Mouse (Mus musculus) cerebellum, postnatal 10 days (tissue): ENCODE results near the gene Hoxa5.

Experiments
- DNase-seq, 2 experiments: peaks; one replicate each; pipeline ENCODE4 v3.0.0; 2021; ENCODE audit warnings: mixed read lengths in 2 of 2

Gene Hoxa5

DNA sequence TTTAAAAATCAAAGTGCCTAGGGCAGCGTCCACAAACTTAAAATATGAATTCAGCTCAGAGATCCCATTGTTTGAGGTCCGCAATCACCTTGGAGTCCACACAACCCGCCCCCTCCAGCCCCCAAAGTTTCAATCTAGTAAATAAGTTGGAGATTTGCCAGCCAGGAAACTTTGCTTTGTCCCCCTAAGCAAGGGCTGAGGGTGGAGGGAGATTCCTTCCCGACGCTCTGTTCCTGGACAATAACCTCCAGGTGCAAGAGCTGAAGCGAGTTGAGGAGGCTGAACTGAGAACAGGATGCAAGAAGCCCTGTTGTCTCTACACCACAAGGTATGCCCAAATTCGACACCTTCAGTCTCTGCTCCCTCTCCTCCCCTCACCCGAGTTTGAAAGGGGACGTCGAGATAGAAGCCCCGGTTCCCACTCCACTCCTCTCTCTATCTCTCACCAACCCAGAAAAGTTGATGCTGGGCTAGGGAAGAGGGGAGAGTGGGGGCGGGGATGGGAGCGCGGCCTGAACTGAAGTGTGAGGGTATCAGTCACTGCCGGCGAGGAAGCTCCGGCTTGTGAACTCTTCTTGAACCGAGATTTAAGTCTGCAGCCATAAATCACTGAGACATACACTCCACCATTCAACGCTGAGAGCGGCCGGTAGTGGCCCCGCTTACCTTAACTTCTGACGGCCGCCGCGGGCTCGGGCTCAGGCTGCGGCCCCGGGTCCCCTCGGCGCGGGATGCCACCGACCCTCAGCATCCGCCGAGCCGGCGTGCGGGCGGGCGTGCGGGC lies 29.2 kb downstream of the Hoxa5 start:
- peak in 1 of 2 experiments; percentile 34 for DNase-seq

DNA sequence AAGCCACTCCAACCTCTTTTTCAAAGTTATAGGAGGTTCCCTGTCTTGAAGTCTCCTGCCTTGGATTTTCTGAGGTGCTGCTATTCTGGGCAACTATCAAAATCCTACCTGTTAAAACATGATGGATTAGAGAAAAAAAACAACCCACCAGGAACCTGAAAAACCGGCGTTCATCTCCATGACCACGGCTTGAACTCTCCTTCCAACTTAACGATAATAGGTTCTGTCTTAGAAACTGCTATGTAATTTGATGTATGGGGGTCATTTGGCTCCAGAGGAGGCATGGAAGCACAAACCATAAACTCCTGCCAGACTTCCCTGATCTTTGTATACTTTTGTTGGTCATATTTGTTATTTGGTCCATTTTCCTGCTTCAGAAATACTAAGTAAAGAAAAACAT lies 30.7 kb downstream of the Hoxa5 start:
- no peak for DNase-seq

DNA sequence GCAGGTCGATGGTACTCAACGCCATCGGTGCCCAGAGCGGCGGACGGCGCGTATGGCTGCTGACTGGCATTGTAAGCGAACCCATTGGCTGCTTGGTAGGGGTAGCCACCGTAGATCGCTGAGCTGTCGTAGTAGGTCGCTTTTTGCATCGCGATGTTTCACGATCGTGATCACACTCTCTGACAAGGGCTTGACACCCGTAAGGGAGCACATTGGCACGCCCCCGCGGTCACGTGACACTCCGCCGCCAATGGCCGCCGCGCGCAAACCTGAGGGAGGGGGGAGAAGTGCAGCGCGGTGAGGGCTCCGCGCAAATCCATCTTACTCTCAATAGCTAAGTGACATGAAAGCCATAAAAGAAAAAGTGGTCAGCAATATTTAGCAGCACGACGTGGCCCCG lies 31.9 kb downstream of the Hoxa5 start:
- peak; percentile 60 to 76 for DNase-seq

DNA sequence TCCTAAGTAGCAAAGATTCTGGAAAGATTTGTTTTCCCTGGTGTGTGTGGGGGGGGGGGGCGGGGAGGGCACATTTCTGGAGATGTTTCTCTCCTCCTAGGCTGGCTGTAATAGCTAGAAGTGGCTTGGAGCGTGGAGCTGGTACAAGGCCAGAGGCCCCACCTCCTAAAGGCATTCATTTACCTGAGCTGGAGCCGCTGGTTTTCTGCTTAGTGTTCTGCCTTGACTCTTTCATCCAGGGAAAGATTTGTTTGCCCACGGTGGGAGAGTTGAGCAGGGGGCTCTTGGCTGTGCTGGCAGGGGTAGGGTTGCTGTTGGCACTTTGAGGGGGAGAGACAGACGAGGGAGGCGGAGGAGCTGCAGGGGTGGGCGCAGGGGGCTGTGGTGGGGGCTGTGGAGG lies 32.4 kb downstream of the Hoxa5 start:
- DNase-seq, result no peak

DNA sequence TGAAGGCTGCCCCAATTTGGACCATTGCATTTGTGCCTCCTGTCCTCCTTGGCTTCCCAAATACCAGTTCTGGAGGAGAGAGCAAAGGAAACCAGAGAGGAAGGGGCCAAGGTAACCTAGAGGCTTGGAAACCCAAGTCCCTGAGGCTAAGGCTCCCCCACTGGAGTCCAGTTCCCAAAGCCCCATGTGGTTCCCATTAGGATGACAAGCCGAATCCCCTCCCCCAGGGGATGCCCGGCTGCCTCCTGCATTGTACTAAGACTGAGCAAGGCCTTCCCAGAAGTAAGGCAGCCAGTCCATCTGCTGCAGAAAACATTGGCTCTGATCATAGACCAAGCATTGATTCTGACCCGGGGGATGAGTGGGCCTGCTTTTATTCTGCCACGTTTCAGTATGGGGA lies 33.1 kb downstream of the Hoxa5 start:
- DNase-seq, result no peak

DNA sequence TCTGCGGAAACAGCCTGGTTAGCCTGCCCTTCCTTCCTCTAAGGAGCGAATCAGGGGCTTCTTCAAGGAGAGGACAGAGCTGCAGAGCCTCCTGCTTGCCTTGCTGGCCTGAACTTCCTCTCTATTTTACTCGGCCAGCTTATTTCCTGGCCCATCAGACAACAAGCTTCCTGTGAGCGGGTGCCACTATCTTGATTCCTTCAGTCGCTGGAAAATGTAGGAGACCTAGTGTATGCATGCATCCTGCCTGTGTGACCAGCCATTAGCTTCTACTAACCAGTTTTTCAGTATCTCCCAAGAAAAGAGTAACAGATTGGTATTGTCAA lies 33.5 kb downstream of the Hoxa5 start:
- no peak for DNase-seq

DNA sequence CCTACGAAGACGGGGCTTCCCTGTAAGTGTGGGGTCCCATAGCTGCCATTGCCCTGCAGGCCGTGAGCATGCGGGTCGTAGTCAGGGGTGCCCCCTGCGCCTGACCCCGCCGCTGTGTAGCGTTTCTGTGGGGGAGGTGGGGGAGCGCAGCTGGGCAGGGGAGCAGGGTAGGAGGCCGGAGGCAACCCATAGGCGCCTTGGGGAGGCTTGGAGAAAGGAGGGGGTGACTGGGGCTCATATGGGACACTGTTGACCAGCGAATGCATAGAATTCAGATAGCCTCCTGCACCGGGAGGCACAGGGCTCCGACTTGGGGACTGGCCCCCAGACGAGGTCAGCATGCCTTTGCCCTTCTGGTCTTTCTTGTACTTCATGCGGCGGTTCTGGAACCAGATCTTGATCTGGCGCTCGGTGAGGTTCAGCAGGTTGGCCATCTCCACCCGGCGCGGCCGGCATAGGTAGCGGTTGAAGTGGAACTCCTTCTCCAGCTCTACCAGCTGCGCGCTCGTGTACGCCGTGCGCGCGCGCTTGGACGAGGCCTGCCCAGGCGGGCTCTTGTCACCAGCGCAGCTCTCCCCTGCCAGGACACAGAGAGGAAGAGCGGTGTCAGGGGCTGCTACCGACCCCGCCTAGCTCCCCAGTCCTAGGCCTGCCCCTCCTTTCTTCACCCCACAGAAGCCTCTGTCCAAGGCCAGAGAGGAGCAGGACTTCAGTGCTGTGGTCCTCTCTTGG lies 34.1 kb downstream of the Hoxa5 start:
- DNase-seq, result no peak

DNA sequence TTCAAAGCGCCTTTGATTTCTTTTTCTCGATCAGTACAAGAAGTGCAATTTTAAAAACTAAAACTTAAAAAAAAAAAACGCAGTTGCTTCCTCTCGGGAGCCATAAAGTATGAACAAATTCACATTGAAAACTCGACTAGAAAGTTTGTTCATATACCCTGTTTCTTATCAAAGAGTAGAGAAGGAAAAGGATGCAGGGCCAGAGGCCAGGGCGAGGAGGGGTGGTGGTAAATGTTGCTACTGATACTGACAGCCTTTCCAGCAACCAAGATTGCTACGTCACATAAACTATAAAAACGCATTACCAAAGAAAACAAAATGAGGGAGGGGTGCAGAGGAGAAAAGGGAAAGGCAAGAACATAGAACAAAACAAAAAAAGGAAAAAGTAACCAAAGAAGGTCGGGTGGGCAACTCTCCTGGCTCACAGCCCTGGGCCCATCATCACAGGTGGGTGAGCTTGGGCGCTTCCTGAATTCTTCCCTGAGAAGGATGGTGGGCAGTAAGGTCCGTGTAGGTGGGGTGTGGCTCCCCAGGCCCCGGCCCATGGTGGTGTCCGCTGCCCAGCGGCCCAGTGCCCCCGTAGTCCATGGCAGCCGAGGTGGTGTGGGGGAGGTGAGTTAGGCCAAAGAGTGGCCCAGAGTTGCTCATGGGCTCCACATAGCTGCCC lies 34.8 kb downstream of the Hoxa5 start:
- DNase-seq, result no peak

DNA sequence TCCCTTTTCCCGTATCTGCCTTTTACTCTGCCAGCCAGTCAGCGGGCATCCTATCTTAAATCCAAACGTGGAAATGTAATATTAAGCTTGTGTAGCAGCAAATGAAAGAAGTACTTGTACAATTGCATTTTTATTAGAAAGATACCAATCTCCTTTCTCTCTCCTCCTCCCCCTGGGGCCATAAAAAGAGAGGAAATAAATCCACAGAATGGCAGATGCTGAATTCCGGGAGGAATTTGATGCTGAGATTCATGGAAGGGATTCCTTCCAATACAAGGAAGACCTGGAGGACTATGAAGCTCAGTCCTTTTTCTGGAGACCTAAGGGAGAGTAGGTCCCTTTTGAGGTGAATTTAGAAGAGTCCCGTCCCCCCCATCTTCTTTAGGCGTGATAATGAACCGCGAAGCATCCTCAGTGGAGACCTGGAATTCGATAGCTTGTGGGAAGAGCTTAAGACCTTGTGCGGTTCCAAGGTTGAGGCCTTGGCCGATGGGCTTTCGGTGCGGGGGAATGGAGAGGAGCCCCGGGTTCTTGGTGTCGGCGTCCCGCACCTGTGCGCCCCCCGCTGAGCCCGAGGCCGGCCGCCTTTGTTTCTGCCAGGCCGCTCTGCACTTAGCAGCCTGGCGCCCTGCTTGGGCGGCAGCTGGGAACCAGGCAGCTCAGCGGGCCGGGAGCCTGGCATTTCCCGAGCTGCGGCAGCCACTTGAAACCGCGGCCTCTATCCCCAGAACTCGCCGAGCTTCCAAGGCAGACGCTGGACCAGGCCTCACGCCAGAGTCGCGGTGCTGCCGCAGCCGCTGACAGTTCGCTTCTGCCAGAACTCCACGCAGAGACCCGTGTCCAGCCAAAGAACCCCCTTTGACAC lies 36.0 kb downstream of the Hoxa5 start:
- DNase-seq, result peak; percentile 55 to 65

DNA sequence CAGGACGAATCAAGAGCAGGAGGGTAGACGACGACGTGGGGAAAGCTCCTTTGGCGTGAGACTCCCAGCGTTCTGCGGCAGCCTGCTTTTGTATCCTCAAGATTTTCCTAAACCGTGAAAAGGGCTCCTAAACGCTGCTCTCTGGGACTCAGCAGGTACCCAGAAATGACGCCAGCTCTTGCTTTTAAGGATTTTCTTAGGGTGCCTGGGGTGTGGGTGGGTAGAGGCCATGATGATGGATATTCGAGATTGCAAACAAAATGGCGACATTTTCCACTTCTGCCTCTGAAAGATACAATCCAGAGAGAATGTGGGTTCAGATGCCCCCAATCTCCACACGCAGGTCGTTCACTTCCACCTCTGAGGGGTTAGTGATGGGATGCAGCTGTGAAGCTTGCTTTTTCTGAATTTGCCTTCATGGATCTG lies 36.6 kb downstream of the Hoxa5 start:
- no peak for DNase-seq

DNA sequence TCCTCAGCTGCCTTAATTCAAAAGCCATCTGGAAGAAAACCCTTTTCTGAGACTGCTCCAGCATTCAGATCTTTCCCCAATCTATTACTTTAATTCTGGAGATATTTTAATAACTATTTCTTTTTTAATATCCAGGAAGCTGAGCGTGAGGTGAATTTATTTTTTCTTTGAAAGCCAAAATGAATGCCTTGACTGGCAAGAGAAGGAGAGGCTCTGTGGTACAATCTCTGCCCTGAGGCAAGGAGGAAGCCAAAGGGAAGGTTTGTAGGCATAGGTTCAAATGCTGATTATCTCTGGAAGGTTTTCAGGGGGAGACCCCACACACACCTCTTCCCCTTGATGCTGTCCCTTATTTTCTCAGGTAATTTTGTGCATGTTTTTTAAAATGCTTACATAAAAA lies 37.2 kb downstream of the Hoxa5 start:
- no peak for DNase-seq

DNA sequence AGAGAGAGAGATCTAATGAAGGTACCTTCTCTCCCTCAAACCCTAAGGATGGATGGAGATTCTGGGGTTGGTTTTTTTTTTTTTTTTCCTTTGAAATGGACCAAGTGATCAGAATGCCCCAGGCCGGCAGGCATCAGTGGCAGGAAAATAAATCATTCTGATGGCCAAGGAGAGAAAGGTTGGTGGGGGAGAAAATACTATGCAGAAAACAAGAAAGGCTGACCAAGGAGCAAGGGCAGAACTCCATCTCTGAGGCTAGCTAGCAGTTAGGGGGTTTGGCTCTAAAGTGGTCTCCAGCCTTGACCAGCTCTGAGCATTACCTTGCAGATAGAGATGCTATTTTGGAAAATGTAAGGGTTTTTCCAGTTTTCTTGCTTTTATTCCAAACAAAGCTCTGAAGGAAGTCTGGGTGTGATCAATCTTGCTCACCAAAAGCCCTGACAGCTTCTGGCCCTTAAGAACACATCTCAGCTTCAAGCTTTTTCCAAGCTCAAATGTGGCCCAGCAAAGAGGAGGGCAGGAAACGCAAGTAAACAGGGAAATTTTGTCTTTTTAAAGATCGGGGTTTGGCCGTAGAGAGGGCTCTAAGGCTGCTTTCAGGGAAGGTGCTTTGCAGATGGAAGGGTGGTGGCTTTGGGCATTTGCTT lies 37.8 kb downstream of the Hoxa5 start:
- DNase-seq, result no peak

DNA sequence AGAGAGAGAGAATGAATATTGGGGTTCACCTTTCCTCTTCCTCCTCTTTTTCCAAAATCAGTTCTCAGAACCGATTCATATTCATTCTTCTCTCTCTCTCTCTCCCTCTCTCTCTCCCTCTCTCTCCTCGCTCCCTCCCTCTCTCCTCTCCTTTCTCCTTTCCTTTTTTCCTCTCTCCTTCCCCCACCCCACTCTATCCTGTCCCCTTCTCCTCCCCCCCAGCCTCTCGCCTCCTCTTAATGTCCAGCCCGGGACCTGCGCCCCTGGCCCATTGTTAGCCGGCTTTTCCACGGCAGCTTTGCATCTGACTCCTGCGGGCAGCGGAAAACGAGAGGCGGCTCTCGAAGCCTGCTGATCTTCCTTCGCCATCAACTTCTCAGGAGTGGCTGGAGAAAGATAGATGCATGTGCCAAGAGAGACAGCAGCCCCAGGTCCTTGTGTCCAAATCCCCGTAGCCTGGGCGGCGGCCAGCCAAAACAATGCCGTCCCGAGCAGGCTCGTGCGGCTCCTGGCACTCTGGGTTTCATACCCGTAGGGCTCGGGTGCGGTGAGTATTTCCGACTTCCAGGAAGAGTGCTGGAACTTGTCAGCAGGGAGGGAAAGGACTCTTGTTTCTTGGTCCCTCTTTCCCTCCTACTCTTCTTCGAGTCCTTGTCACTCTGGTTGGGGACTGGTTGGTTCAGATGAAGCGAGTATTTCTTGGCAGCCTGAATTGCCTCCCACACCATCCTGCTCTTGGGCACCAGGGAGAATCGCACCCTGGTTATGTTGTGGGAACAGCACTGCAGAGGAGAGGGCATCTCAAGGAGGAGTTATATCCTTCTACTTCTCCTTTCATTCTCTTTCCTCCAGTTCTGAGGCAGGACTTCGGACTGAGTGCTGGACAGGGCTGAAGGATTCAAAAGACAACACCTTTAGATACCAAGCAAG lies 38.7 kb downstream of the Hoxa5 start:
- DNase-seq, result peak in 1 of 2 experiments; percentile 31

DNA sequence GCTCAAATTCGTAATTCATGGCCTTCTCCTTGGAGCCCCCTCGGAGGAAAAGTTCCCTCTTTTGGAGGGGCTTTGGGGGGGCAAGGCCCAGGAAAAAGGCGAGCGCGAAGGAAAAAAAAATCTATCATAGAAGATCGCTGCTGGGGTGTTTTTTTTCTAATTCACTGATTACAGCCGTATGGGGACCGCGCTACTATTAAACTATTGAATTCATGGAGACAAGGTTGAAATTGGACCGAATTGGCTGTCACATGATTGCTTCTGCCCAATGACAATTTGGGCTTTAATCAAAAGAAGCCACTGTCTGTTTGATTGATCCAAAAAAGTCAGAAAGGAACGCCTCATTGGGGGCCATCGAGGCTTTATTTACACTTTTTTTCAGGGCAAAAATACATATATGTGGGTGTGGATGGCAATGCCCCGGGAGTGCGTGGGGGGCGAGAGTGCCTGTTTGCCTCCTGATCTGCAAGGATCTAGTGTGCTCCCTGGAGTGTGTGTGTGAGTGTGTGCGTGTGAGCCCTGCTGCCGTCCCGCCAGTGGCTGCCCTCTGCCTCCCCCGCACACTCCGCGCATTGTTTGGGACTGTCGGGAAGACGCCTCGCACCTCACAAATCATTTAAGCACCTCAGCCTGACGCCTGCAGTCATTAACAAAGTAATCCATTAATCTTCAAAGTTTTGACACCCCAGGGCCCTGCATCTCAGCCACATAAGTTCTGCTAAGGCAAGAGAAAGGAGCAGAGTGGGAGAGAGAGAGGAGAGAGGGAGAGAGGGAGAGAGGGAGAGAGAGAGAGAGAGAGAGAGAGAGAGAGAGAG lies 39.6 kb downstream of the Hoxa5 start, which contains the start of gene Hoxa2:
Hoxa2 (minus strand) TSS at position 206 of the 815 bp plus-strand sequence.
- peak in 1 of 2 experiments; percentile 17 for DNase-seq

DNA sequence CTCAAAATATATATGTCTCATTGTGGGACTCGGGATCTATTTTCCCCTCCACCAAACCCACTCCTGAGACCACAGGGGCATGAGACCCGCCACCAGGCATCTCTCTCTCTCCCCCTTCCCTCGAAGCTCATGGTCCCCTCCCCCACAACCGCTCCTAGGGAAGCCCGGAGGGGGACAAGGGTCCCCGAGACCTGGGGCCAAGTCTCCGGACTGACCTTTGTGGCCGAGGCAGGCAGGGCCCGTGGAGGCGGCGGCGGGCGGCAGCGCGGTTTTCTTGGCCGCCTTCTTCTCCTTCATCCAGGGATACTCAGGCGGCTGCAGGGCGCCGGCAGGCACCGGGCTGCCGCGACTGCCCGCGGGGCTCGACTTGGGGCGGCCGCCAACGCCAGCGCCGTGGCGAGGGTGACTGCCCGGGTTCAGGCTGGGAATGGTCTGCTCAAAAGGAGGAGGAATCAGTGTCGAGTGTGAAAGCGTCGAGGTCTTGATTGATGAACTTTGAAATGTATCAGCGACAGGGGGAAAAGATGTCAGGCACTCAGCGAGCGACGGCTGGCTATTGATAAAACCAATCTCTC lies 40.2 kb downstream of the Hoxa5 start:
- peak; percentile 30 to 48 for DNase-seq

DNA sequence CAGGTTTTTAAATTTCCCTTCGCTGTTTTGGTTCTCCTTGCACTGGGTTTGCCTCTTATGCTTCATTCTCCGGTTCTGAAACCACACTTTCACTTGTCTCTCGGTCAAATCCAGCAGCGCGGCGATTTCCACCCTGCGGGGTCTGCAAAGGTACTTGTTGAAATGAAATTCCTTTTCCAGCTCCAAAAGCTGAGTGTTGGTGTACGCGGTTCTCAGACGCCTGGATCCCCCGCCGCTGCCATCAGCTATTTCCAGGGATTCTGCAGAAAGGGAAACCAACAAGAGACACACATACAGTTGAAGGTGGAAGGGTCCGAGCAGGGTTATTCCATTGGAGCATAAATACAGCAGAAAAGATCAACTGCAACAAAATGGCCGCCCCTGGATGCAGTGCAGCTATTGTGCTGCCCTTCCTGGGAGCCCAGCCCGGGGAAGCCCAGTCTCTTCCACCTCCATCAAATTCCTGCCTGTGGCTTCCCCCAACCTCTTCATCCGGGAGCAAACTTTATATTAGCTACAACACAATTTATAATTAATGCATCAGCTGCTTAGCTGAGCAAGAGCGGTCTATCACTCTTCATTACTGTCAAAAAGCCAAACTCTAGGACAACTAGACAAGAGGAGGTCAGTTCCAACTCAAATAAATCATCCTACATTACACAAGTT lies 40.9 kb downstream of the Hoxa5 start:
- DNase-seq, result peak in 1 of 2 experiments; percentile 34

DNA sequence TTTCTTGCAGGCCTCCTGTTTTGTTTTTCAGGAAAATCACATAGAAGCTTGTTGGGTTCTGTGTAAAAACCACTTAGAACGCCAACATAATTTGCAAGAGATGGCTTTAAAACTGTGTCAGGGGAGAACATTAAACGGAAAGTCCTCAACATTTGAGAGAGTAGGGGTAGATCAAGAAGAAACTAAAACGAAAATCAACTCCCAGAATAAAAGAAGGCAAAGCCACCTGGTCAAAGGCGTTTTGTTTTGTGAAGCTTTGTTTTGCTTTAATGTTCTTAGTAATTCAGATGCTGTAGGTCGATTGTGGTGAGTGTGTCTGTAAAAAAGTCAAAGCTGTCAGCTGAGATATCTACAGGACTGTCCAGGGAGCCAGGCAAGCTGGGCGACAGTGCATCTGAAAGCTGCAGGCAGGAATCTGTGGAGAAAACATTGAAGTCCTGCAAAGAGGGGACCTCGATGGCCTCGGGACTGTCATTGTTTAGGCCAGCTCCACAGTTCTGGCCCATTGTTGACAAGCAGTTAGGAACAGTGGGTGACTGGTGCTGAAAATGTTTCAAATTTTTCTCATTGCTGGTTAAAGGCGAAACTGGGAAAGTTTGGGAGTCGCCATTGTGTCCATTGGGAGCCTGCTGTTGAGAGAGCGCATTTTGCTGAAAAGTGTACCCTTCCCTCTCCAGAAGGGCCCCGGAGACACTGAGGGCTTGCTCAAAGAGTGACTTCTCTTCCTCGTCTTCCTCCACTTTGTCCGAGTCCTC lies 41.6 kb downstream of the Hoxa5 start:
- peak in 1 of 2 experiments; percentile 44 for DNase-seq

DNA sequence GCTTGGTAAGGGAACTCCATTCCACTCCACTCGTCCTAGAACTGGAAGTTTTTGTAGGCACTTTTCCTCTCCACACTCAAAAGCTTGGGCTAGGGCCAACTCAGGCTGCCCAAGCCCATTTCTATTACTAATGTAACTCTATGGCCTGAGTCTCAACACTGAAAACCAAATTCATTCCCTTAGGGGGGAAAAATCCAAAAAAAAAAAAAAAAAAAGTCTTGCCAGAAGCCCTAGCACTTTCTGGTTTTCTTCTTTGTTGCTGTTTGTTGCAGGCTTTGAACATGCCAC lies 42.4 kb downstream of the Hoxa5 start:
- no peak for DNase-seq
